Mouse (Mus musculus) midbrain, postnatal 0 days (tissue): ENCODE data around the gene Tle6. TPM values are rescaled to one million over a fixed set of nuclear protein-coding genes. Genes with fewer than 3 reads are reported as not detected.

Source experiments
- ATAC-seq: fragments of 200-750 bp; cut with Nextera tagmentation; 2 replicates; pipeline ENCODE4 v1.8.0; 2017; ENCODE audit warnings: moderate number of reproducible peaks, mild to moderate bottlenecking, moderate TSS enrichment, moderate library complexity; ENCODE audit not compliant: low FRiP score
- DNase-seq: peaks from one replicate; pipeline ENCODE4 v3.0.0-alpha.2; 2015; ENCODE audit warnings: low spot score
- H3K27ac ChIP-seq: fragments of 300-500 bp; sonication (generic); 2 replicates; pipeline ENCODE4 v1.5.1; 2014; ENCODE audit warnings: low read depth, mild to moderate bottlenecking, low read length, mixed read lengths
- H3K27me3 ChIP-seq: fragments of 300-500 bp; sonication (generic); 2 replicates; pipeline ENCODE4 v1.6.1; 2014; ENCODE audit warnings: low read length, control low read depth, mixed read lengths; ENCODE audit not compliant: insufficient read depth
- H3K36me3 ChIP-seq: fragments of 300-500 bp; sonication (generic); 2 replicates; pipeline ENCODE4 v1.6.1; 2014; ENCODE audit warnings: low read length, control low read depth, mixed read lengths; ENCODE audit not compliant: insufficient read depth
- H3K4me1 ChIP-seq: fragments of 300-500 bp; sonication (generic); 2 replicates; pipeline ENCODE4 v1.6.1; 2014; ENCODE audit warnings: mild to moderate bottlenecking, control low read depth, antibody characterized with exemption, low read length, mixed read lengths; ENCODE audit not compliant: insufficient read depth
- H3K4me2 ChIP-seq: fragments of 300-500 bp; sonication (generic); 2 replicates; pipeline ENCODE4 v1.6.1; 2014; ENCODE audit warnings: low read depth, mild to moderate bottlenecking, low read length, mixed read lengths; ENCODE audit not compliant: poor library complexity, severe bottlenecking
- H3K4me3 ChIP-seq: fragments of 300-500 bp; sonication (generic); 2 replicates; pipeline ENCODE4 v1.5.1; 2014; ENCODE audit warnings: low read depth, mild to moderate bottlenecking, low read length, moderate library complexity
- H3K9ac ChIP-seq: fragments of 300-500 bp; sonication (generic); replicated peaks from 2 replicates; pipeline ENCODE4 v1.6.1; 2014; ENCODE audit warnings: mild to moderate bottlenecking, low read length, moderate library complexity, mixed read lengths; ENCODE audit not compliant: poor library complexity, severe bottlenecking
- H3K9me3 ChIP-seq: fragments of 300-500 bp; sonication (generic); 2 replicates; pipeline ENCODE4 v1.6.1; 2016; ENCODE audit warnings: low read length, control low read depth
- CTCF ChIP-seq: IDR thresholded peaks from 2 replicates; pipeline ENCODE4 v1.5.1; 2016; ENCODE audit warnings: antibody characterized with exemption, mild to moderate bottlenecking
- WGBS: fragments of 180-500 bp; shearing (Covaris S2); extraction: QIAGEN DNeasy Blood & Tissue Kit; methylation state at CpG from one replicate; pipeline ENCODE4 v1.1.7; 2014; 5-methylcytosine and 5-hydroxymethylcytosine counted together
- polyA plus RNA-seq: library from polyadenylated mRNA; unstranded; fragments of >200 nt; fragmentation: Nextera tagmentation; extraction: Ambion mirVana; gene quantifications from 2 replicates; pipeline ENCODE4 v1.2.1, GENCODE M21; 2015
- total RNA-seq: library from RNA; depleted of rRNA; stranded (reverse); fragments of >200 nt; gene quantifications from 2 replicates; pipeline ENCODE4 v1.2.3, GENCODE M21; 2014

The Tle6 gene
- total and polyA plus RNA-seq, 2 experiments from 2014 or later = 7.5 to 13.3 TPM

DNA sequence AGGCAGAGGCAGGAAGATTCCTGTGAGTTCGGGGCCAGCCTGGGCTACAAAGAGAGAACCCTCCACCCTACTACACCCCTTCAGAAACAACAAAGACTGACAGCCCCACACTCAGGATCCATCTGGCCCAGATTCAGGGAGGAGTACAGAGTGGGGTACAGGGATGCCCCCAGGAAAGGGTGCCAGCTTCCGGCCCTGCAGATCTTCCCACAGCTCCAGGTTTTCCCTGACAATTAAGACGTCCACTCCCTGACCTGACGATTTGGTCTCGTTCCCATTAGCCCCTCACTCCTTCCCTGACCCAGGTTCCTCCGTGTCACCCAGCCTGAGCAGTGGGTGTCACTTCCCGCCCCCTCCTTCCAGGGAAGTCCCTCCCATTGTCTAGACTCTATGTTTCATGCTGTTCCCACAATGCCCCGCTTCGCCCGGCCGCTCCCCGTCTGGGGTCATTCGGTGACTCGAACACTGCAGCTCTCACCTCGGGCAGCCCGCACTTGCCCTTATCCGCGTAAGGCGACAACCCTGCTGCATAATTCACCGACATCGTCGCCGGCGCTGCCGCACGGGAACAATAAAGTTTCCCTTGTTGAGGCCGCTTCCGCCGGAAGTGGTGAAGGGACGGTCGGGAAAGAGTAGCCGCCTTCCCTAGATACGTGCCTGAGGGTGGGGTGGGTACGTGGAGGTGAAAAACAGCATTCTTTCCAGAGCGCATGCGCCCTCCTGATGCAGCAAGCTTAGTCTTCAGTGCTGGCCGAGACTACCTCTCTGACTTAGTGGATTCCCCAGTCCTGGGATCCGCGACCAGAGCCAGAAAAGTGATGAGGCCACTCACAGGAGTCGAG, 26.3 kb upstream of the Tle6 start, which contains the start of gene Sirt6:
Sirt6 (minus strand) TSS at position 804 of the 842 bp plus-strand sequence.
- no peak for TF ChIP-seq CTCF
- Histone ChIP-seq H3K4me2 (peak within 1 kb of the TSS; percentile 85), H3K9me3 (no peaks in the 10 kb centered on the region), H3K27me3 (no peaks in the 10 kb centered on the region), H3K4me1 (peaks cover 6% of the 10 kb centered on the region; the same call in 1 of the 2 replicates), H3K9ac (peak within 1 kb of the TSS; percentile 83), H3K4me3 (peak within 1 kb of the TSS; percentile 72), H3K36me3 (peaks cover 15% of the 10 kb centered on the region), H3K27ac (peak within 1 kb of the TSS; percentile 85)
- peak; percentile 86 for ATAC-seq
- WGBS = 5% methylated on average over 40 of the region's 40 CpGs
- DNase-seq = peak; percentile 97

- Histone ChIP-seq H3K4me2 (peak overlapping the region; percentile 85), H3K9ac (peak overlapping the region; percentile 83), H3K4me1 (peaks cover 6% of the 10 kb centered on the region; the same call in 1 of the 2 replicates), H3K9me3 (no peaks in the 10 kb centered on the region), H3K27ac (peak overlapping the region; percentile 85), H3K4me3 (peak overlapping the region; percentile 72), H3K36me3 (peaks cover 15% of the 10 kb centered on the region), H3K27me3 (no peaks in the 10 kb centered on the region)
- no peak for TF ChIP-seq CTCF
- ATAC-seq (peak; percentile 3; the same call in 1 of the 2 replicates), DNase-seq (no peak)
- 91% methylated on average over 22 of the region's 22 CpGs for WGBS
Measured at GRCm38 (mm10) chr10:81626101-81626993, 25.5 kb upstream of the Tle6 start.

- DNase-seq = no peak
- H3K9ac ChIP-seq = no peak overlapping the region
- H3K27ac ChIP-seq = no peak overlapping the region
- peaks cover 15% of the 10 kb centered on the region for H3K36me3 ChIP-seq
- 57% methylated on average over 8 of the region's 8 CpGs for WGBS
- no peak overlapping the region for H3K4me3 ChIP-seq
- H3K4me2 ChIP-seq = no peak overlapping the region
- peaks cover 6% of the 10 kb centered on the region; the same call in 1 of the 2 replicates for H3K4me1 ChIP-seq
- no peaks in the 10 kb centered on the region for H3K9me3 ChIP-seq
- no peaks in the 10 kb centered on the region for H3K27me3 ChIP-seq
- no peak for ATAC-seq
- no peak for TF ChIP-seq CTCF
Measured at GRCm38 (mm10) chr10:81623441-81623840, 22.6 kb upstream of the Tle6 start.

GRCm38 (mm10) chr10:81620786-81621185, 19.9 kb upstream of the Tle6 start:
- Histone ChIP-seq H3K4me1 (no peaks in the 10 kb centered on the region), H3K9me3 (no peaks in the 10 kb centered on the region), H3K27me3 (no peaks in the 10 kb centered on the region), H3K36me3 (peaks cover 15% of the 10 kb centered on the region), H3K9ac (no peak overlapping the region), H3K27ac (no peak overlapping the region), H3K4me2 (no peak overlapping the region), H3K4me3 (no peak overlapping the region)
- WGBS = 57% methylated on average over 9 of the region's 9 CpGs
- TF ChIP-seq CTCF = no peak
- DNase-seq (no peak), ATAC-seq (no peak)

GRCm38 (mm10) chr10:81619976-81620375, 19.1 kb upstream of the Tle6 start:
- no peaks in the 10 kb centered on the region for H3K9me3 ChIP-seq
- no peaks in the 10 kb centered on the region for H3K27me3 ChIP-seq
- no peak overlapping the region for H3K27ac ChIP-seq
- ATAC-seq = no peak
- 91% methylated on average over 5 of the region's 5 CpGs for WGBS
- H3K9ac ChIP-seq = no peak overlapping the region
- H3K4me2 ChIP-seq = no peak overlapping the region
- DNase-seq = no peak
- no peaks in the 10 kb centered on the region for H3K4me1 ChIP-seq
- H3K36me3 ChIP-seq = peaks cover 15% of the 10 kb centered on the region
- no peak overlapping the region for H3K4me3 ChIP-seq
- TF ChIP-seq CTCF = no peak
